Mouse (Mus musculus) erythroblast, adult 5-6 weeks (primary cell): Measurements from ENCODE around the gene Rusc2. TPM values are rescaled to one million over a fixed set of nuclear protein-coding genes. Genes with fewer than 3 reads are reported as not detected.

Experiments
- ATAC-seq: replicated peaks from 2 replicates; pipeline ENCODE4 v1.8.0; 2016; ENCODE audit warnings: moderate number of reproducible peaks, mild to moderate bottlenecking, moderate TSS enrichment, inconsistent platforms; ENCODE audit not compliant: poor library complexity, low FRiP score, severe bottlenecking
- total RNA-seq, 2 experiments: library from RNA; stranded (forward) in 1 of 2; stranded (reverse) in 1 of 2; fragments of 150-400 nt in 1 of 2; fragments of 200-764, 138-1000 nt in 1 of 2; gene quantifications; 2 replicates each; pipeline versions ENCODE4 v1.2.3 to v1.2.4; 2015 to 2017; ENCODE audit warnings: low replicate concordance in 2 of 2

Rusc2 gene
- total RNA-seq, 2 experiments from 2014 or later = 0.17 TPM; not detected in 1

- ATAC-seq = no peak
Measured at GRCm38 (mm10) chr4:43428180-43428861, 46.5 kb downstream of the Rusc2 start.

GRCm38 (mm10) chr4:43428946-43429345 is 47.2 kb downstream of the Rusc2 start, which contains the start of gene Fam166b:
Fam166b (minus strand) TSS chr4:43429134.
- ATAC-seq = no peak

GRCm38 (mm10) chr4:43431690-43432089 is 49.9 kb downstream of the Rusc2 start:
- peak; percentile 59; the same call in 1 of the 2 replicates for ATAC-seq

- no peak for ATAC-seq
Measured at GRCm38 (mm10) chr4:43432832-43433231, 51.1 kb downstream of the Rusc2 start.

- no peak for ATAC-seq
Measured at GRCm38 (mm10) chr4:43441639-43442038, 59.9 kb downstream of the Rusc2 start, which contains the start of gene Tesk1. Tesk1 (plus strand) TSS chr4:43441939.

- peak; percentile 97 for ATAC-seq
Measured at GRCm38 (mm10) chr4:43442044-43442443, 60.3 kb downstream of the Rusc2 start.

- ATAC-seq = peak; percentile 38
Measured at GRCm38 (mm10) chr4:43442456-43443361, 60.9 kb downstream of the Rusc2 start.

- ATAC-seq = no peak
Measured at GRCm38 (mm10) chr4:43443511-43443910, 61.7 kb downstream of the Rusc2 start.

- no peak for ATAC-seq
Measured at GRCm38 (mm10) chr4:43447251-43447650, 65.5 kb downstream of the Rusc2 start.

GRCm38 (mm10) chr4:43448554-43448953 is 66.8 kb downstream of the Rusc2 start:
- ATAC-seq = no peak

- ATAC-seq = no peak
Measured at GRCm38 (mm10) chr4:43452315-43452714, 70.5 kb downstream of the Rusc2 start.

GRCm38 (mm10) chr4:43453413-43453812 is 71.6 kb downstream of the Rusc2 start:
- ATAC-seq = no peak

- no peak for ATAC-seq
Measured at GRCm38 (mm10) chr4:43454041-43454836, 72.5 kb downstream of the Rusc2 start, which contains the start of gene Cd72. Cd72 (minus strand) TSS chr4:43454628.

GRCm38 (mm10) chr4:43456470-43456869 is 74.7 kb downstream of the Rusc2 start:
- ATAC-seq = no peak

GRCm38 (mm10) chr4:43457124-43457523 is 75.3 kb downstream of the Rusc2 start:
- ATAC-seq = no peak

GRCm38 (mm10) chr4:43463102-43463501 is 81.3 kb downstream of the Rusc2 start:
- ATAC-seq = no peak

GRCm38 (mm10) chr4:43465935-43466334 is 84.2 kb downstream of the Rusc2 start:
- ATAC-seq = no peak

- ATAC-seq = no peak
Measured at GRCm38 (mm10) chr4:43466872-43467271, 85.1 kb downstream of the Rusc2 start.

GRCm38 (mm10) chr4:43470301-43470700 is 88.5 kb downstream of the Rusc2 start:
- ATAC-seq = no peak

GRCm38 (mm10) chr4:43473636-43474035 is 91.9 kb downstream of the Rusc2 start:
- no peak for ATAC-seq
